Mouse (Mus musculus): ENCODE measurements at regions not wholly inside any gene's neighbourhood (a gene's known extent, or its start where the extent isn't known, plus 50 kb on each side); places are given as distances from the start of the nearest gene placed in this dataset.

DNA sequence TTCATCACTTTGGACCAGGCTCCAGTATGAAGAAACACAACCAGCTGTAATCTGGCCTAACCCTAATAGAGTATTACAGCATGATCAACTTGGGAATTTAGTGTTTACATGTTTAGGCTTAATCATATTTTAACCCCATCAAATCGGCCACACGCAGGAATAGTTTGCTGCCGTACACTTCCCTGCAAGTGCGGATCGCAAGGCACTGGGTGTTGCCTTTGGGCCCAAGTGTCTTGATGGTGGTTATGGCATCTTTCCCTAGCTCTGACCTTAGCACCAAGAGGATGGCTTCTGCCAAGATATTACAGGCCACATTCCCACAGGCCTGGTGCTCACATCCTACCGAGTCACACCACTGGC lies 291.9 kb downstream of the Tgfb2 start:
- TF ChIP-seq CTCF (IDR thresholded peaks at IDR 0.05; ENCODE audit: borderline replicate concordance, insufficient read depth, low read length) (no peak), POLR2A (IDR thresholded peaks at IDR 0.05; ENCODE audit: low read depth, low read length) (no peak)

Data from embryonic fibroblast, embryonic 13.5 days (primary cell).